Mouse (Mus musculus) liver, embryonic 14.5 days (tissue): ENCODE measurements around the gene Dpagt1.

Experiments
- CTCF ChIP-seq: IDR thresholded peaks from 2 replicates; pipeline ENCODE4 v1.5.1; 2016; ENCODE audit warnings: antibody characterized with exemption, low read depth, control low read depth
- EP300 ChIP-seq: IDR thresholded peaks from 2 replicates; pipeline ENCODE4 v1.6.1; 2016; ENCODE audit warnings: antibody characterized with exemption, low read depth

DNA sequence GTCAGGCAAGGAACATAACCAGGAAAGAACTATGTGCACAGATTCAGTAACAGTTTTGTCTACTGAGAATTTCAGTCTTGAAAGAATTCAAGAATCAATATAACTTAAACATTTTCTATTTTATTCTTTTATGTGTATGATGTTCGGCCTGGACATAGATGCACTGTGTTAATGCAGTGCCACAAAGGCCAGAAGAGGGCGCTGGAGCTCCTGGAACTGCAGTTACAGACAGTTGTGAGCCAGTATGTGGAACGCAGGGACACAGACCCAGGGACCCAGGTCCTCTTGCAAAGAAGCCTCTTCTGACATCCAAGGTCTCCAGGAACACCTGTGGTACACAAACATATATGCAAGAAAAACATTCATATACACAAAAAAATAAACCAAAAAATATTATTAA lies 38.7 kb downstream of the Dpagt1 start:
- TF ChIP-seq CTCF (peak; percentile 75), EP300 (no peak)
